Mouse (Mus musculus) midbrain, embryonic 10.5 days (tissue): Measurements from ENCODE around the gene Cd55b. TPM values are rescaled to one million over a fixed set of nuclear protein-coding genes. Genes with fewer than 3 reads are reported as not detected.
A peak's percentile ranks its signal among the peaks of the same experiment; 100 is the strongest.
"Not testable (repeated sequence)": the region's sequence is repeated elsewhere in the genome, so short reads cannot be mapped to it uniquely, and the experiment has no call there.

Experiments used
- DNase-seq: peaks from one replicate; pipeline ENCODE4 v3.0.0-alpha.2; 2017; ENCODE audit warnings: low spot score
- H3K27ac ChIP-seq: fragments of 300-500 bp; sonication (generic); replicated peaks from 2 replicates; pipeline ENCODE4 v1.5.1; 2016; ENCODE audit warnings: mild to moderate bottlenecking
- H3K27me3 ChIP-seq: fragments of 300-500 bp; sonication (generic); 2 replicates; pipeline ENCODE4 v1.6.1; 2016; ENCODE audit warnings: low read depth, mild to moderate bottlenecking; ENCODE audit not compliant: poor library complexity, severe bottlenecking
- H3K36me3 ChIP-seq: fragments of 300-500 bp; sonication (generic); 2 replicates; pipeline ENCODE4 v1.6.1; 2016; ENCODE audit warnings: mild to moderate bottlenecking, moderate library complexity
- H3K4me1 ChIP-seq: fragments of 300-500 bp; sonication (generic); 2 replicates; pipeline ENCODE4 v1.6.1; 2016
- H3K4me3 ChIP-seq: fragments of 300-500 bp; sonication (generic); 2 replicates; pipeline ENCODE4 v1.5.1; 2016; ENCODE audit warnings: mild to moderate bottlenecking, moderate library complexity
- H3K9me3 ChIP-seq: fragments of 300-500 bp; sonication (generic); replicated peaks from 2 replicates; pipeline ENCODE4 v1.6.1; 2016; ENCODE audit warnings: mild to moderate bottlenecking
- WGBS: fragments of 180-500 bp; shearing (Covaris S2); methylation state at CpG from one replicate; pipeline ENCODE4 v1.1.7; 2016; 5-methylcytosine and 5-hydroxymethylcytosine counted together
- polyA plus RNA-seq: library from polyadenylated mRNA; unstranded; fragments of >200 nt; fragmentation: Nextera tagmentation; extraction: Ambion mirVana; gene quantifications from 2 replicates; pipeline ENCODE4 v1.2.1, GENCODE M21; 2016

Cd55b gene
- not detected in 2 replicates for polyA plus RNA-seq

GRCm38 (mm10) chr1:130422664-130423111 is at the start of gene Cd55b:
TSS of gene Cd55b (minus strand) at chr1:130423009.
- H3K36me3 ChIP-seq: no peaks in the 10 kb centered on the region
- H3K27ac ChIP-seq: no peak within 1 kb of the TSS
- no peaks in the 10 kb centered on the region for H3K9me3 ChIP-seq
- H3K4me1 ChIP-seq: no peaks in the 10 kb centered on the region
- 62% methylated on average over 18 of the region's 18 CpGs for WGBS
- H3K27me3 ChIP-seq: no peaks in the 10 kb centered on the region
- no peak within 1 kb of the TSS for H3K4me3 ChIP-seq
- no peak for DNase-seq

GRCm38 (mm10) chr1:130470074-130470473 is 47.3 kb upstream of the Cd55b start:
- Histone ChIP-seq H3K9me3 (no peaks in the 10 kb centered on the region), H3K27me3 (no peaks in the 10 kb centered on the region), H3K4me1 (no peaks in the 10 kb centered on the region), H3K4me3 (no peak overlapping the region), H3K27ac (no peak overlapping the region), H3K36me3 (no peaks in the 10 kb centered on the region)
- no peak for DNase-seq
- 93% methylated on average over 4 of the region's 4 CpGs for WGBS

GRCm38 (mm10) chr1:130467453-130467852 is 44.6 kb upstream of the Cd55b start:
- no peak overlapping the region for H3K4me3 ChIP-seq
- H3K36me3 ChIP-seq: no peaks in the 10 kb centered on the region
- H3K9me3 ChIP-seq: no peaks in the 10 kb centered on the region
- peaks cover 6% of the 10 kb centered on the region for H3K4me1 ChIP-seq
- 84% methylated on average over 2 of the region's 2 CpGs for WGBS
- no peak for DNase-seq
- no peak overlapping the region for H3K27ac ChIP-seq
- peaks cover 11% of the 10 kb centered on the region for H3K27me3 ChIP-seq

- Histone ChIP-seq H3K27ac (no peak overlapping the region), H3K36me3 (no peaks in the 10 kb centered on the region), H3K9me3 (no peaks in the 10 kb centered on the region), H3K27me3 (peaks cover 11% of the 10 kb centered on the region), H3K4me3 (no peak overlapping the region), H3K4me1 (peaks cover 8% of the 10 kb centered on the region)
- no peak for DNase-seq
These were observed 41.4 kb upstream of the Cd55b start for GRCm38 (mm10) chr1:130464173-130464572.

- H3K27ac ChIP-seq: peak overlapping the region; percentile 81
- H3K4me1 ChIP-seq: peaks cover 8% of the 10 kb centered on the region
- peaks cover 11% of the 10 kb centered on the region for H3K27me3 ChIP-seq
- WGBS: 7% methylated on average over 4 of the region's 4 CpGs
- peak overlapping the region; percentile 74 for H3K4me3 ChIP-seq
- DNase-seq: no peak
- no peaks in the 10 kb centered on the region for H3K9me3 ChIP-seq
- H3K36me3 ChIP-seq: no peaks in the 10 kb centered on the region
These were observed 40.1 kb upstream of the Cd55b start for GRCm38 (mm10) chr1:130462867-130463266.

- peak within 1 kb of the TSS; percentile 81 for H3K27ac ChIP-seq
- peak within 1 kb of the TSS; percentile 74 for H3K4me3 ChIP-seq
- peak; percentile 91 for DNase-seq
- H3K27me3 ChIP-seq: peaks cover 11% of the 10 kb centered on the region
- H3K4me1 ChIP-seq: peaks cover 8% of the 10 kb centered on the region
- under 1% methylated on average over 44 of the region's 45 CpGs for WGBS
- no peaks in the 10 kb centered on the region for H3K36me3 ChIP-seq
- H3K9me3 ChIP-seq: no peaks in the 10 kb centered on the region
These were observed 39.5 kb upstream of the Cd55b start, which contains the start of gene Cd55 for GRCm38 (mm10) chr1:130462084-130462861. TSS of gene Cd55 (minus strand) at chr1:130462744.

- Histone ChIP-seq H3K9me3 (no peaks in the 10 kb centered on the region), H3K36me3 (no peaks in the 10 kb centered on the region), H3K27me3 (no peaks in the 10 kb centered on the region), H3K27ac (no peak overlapping the region), H3K4me1 (no peaks in the 10 kb centered on the region), H3K4me3 (no peak overlapping the region)
- no peak for DNase-seq
- WGBS: 90% methylated on average over 2 of the region's 2 CpGs
These were observed 32.3 kb upstream of the Cd55b start for GRCm38 (mm10) chr1:130455111-130455510.

GRCm38 (mm10) chr1:130442930-130443329 is 20.1 kb upstream of the Cd55b start:
- H3K4me3 ChIP-seq, DNase-seq, H3K36me3 ChIP-seq, H3K9me3 ChIP-seq, H3K4me1 ChIP-seq, H3K27ac ChIP-seq, H3K27me3 ChIP-seq: not testable (repeated sequence)
- 82% methylated on average over 1 of the region's 1 CpGs for WGBS

GRCm38 (mm10) chr1:130430920-130431319 is 8.1 kb upstream of the Cd55b start:
- H3K4me3 ChIP-seq: no peak overlapping the region
- no peaks in the 10 kb centered on the region; the same call in 1 of the 2 replicates for H3K9me3 ChIP-seq
- no peaks in the 10 kb centered on the region for H3K4me1 ChIP-seq
- H3K27me3 ChIP-seq: no peaks in the 10 kb centered on the region
- H3K27ac ChIP-seq: no peak overlapping the region
- no peaks in the 10 kb centered on the region for H3K36me3 ChIP-seq
- no peak for DNase-seq
- WGBS: 70% methylated on average over 4 of the region's 4 CpGs

- not testable (repeated sequence) for DNase-seq, H3K27me3 ChIP-seq, H3K4me1 ChIP-seq, H3K27ac ChIP-seq, H3K4me3 ChIP-seq, H3K36me3 ChIP-seq, H3K9me3 ChIP-seq
These were observed 5.9 kb upstream of the Cd55b start for GRCm38 (mm10) chr1:130428667-130429066.

GRCm38 (mm10) chr1:130427175-130427853 is 4.5 kb upstream of the Cd55b start:
- DNase-seq, H3K36me3 ChIP-seq: not testable (repeated sequence)
- 77% methylated on average over 3 of the region's 3 CpGs for WGBS

GRCm38 (mm10) chr1:130422033-130422432 is 776 bp downstream of the Cd55b start:
- no CpG with 5 or more reads among the region's 6 CpGs for WGBS
- not testable (repeated sequence) for H3K27ac ChIP-seq, H3K9me3 ChIP-seq, H3K4me1 ChIP-seq, DNase-seq, H3K36me3 ChIP-seq, H3K27me3 ChIP-seq, H3K4me3 ChIP-seq

More at GRCm38 (mm10) chr1:130427175-130427853, 4.5 kb upstream of the Cd55b start:
- not testable (repeated sequence) for H3K27me3 ChIP-seq, H3K9me3 ChIP-seq, H3K27ac ChIP-seq, H3K4me3 ChIP-seq, H3K4me1 ChIP-seq

- not testable (repeated sequence) for H3K9me3 ChIP-seq, H3K4me3 ChIP-seq, H3K27ac ChIP-seq, DNase-seq, H3K4me1 ChIP-seq, H3K36me3 ChIP-seq, H3K27me3 ChIP-seq
These were observed 25.7 kb downstream of the Cd55b start for GRCm38 (mm10) chr1:130397109-130397508.
